Mouse (Mus musculus) erythroblast, embryonic 14.5 days (primary cell): ENCODE data around the gene Aplf.

ENCODE experiments used
- GATA1 ChIP-seq: IDR thresholded peaks from 2 replicates; pipeline ENCODE4 v1.6.1; 2012; ENCODE audit warnings: low read length, inconsistent platforms, mixed read lengths
- TAL1 ChIP-seq: IDR thresholded peaks from 3 replicates; pipeline ENCODE4 v1.6.1; 2012; ENCODE audit warnings: low read length, inconsistent platforms, mixed read lengths

DNA sequence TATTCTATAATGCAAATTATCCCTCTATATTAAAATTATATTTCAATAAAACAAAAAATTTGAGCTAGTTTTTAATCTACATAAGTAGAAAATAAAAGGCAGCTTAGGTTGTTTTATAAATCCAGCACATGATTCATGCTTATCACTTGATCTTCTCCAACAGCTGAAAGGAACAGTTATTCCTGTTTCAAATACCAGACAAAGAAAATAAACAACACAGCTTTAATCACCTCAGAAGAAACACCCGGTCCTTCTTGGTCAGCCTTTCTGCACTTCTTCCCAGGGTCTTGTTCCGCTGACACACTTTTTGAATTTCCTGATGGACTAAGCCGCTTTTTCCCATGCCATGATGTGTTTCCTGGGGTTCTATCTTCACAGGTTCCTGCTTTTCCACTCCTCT is 18.5 kb downstream of the Aplf start:
- no peak for TF ChIP-seq GATA1
- TF ChIP-seq TAL1: no peak
